Mouse (Mus musculus): ENCODE measurements around the gene Atxn1.

DNA sequence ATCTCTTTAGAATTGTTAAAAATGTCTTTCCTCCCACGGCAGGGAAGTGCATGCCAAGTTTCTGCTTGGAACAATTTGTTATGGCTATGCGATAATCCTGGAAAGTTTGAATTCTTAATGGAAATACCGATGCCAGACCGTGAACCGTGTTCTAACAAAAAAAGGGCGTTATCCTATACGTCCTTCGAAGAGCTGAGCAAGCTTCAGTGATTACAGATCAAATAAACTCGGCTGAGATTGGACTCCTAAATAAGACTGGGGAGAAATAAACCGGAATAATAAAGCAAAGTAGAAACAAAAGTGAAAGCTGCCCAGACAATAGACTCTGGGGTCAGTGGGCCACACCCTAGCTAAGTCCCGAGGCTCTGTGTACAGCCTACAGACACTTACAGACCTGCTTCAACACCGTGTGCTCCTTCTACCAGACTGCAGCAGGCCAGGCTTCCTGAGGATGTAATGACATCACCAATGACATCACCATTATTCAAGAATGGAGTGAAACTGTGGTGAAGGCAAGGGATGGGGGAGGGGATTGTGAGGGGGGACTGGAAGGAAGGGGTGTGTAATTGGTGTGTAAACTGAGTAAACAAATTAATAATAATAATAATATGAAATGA is 6.2 kb upstream of the Atxn1 start:
- no peak for TF ChIP-seq CTCF (IDR thresholded peaks at IDR 0.05; ENCODE audit: borderline replicate concordance, insufficient read depth, low read length)
- TF ChIP-seq POLR2A (IDR thresholded peaks at IDR 0.05; ENCODE audit: low read depth, low read length) = no peak; the same call in 1 of the 2 replicates
